Mouse (Mus musculus): Measurements from ENCODE around the gene Olfr259.

Olfr259 gene

DNA sequence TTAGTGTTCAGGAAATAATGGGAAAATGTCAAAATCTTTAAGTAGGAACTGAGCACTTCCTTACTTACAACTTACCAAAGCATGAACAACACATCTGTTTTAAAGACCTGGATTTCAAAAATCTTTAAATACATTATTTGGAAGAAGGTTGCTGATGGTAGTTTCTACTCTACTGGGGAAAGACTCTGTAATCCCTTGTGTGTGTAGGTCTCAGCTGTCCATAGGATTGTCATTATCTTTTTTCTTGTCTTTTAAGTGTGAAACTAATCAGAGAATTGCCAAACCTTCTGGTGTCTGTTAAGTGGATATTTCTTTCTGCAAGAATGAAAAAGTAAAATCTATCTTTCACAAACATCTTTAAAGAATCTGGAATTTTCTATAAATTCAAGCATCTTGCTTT, at the start of gene Olfr259:
TSS of gene Olfr259 (minus strand) at position 101 of the 400 bp plus-strand sequence.
- DNase-seq: no peak

DNA sequence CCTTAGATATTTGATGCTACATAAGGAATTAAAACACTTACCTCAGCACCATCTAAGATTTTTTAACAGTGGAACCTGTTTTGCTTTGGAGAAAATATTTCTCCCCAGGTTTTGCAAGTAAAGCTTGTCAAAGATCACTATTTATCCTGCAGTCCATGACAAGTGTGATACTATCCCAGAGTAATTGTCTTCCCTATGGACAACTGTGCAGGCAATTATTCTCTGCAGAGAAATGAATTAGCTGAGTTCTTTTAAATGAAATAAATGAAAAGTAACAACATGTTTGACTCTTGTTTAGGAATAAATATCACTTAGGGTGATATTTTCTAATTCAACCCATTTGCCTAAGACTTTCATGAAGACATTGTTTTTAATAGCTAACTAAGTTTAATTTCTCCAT, 38.2 kb upstream of the Olfr259 start, which contains the start of gene Olfr1111:
TSS of gene Olfr1111 (minus strand) at position 101 of the 400 bp plus-strand sequence.
- no peak for DNase-seq

DNA sequence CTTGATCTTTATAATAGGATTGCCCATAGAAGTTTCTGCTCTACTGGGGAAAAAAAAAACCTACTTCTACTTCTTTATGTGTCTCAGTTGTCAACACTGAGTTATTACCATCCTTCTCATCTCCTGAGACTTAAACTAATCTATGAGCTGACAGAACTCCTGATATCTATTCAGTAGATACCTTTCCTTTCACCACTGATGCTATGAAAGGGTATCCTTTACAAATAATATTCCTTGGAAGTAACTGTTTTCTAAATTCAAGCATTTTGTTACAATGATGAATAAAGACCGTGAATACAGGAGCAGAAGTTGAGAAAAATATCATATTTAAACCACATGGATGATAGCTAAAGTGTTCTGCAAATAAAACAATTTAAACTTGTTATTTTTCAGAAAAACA, 25.8 kb upstream of the Olfr259 start, which contains the start of gene Olfr1110:
TSS of gene Olfr1110 (minus strand) at position 101 of the 400 bp plus-strand sequence.
- DNase-seq: no peak

GRCm38 (mm10) chr2:87095908-87096307, 18.5 kb downstream of the Olfr259 start, which contains the start of gene Olfr1109:
Gene Olfr1109 (minus strand): TSS chr2:87096008.
- DNase-seq: no peak

GRCm38 (mm10) chr2:87075717-87076116, 38.6 kb downstream of the Olfr259 start, which contains the start of gene Olfr1107:
Gene Olfr1107 (minus strand): TSS chr2:87075817.
- DNase-seq: no peak

All from thymus, postnatal 25 days (tissue).